Mouse (Mus musculus) splenic B cell, adult 2 months (primary cell): ENCODE data around the gene Ly6g5b.

Experiments
- DNase-seq: peaks from one replicate; pipeline ENCODE4 v3.0.0-alpha.2; 2011; ENCODE audit warnings: low read depth, low spot score
- H3K27me3 ChIP-seq: 2 replicates; pipeline ENCODE4 v1.6.1; 2012; ENCODE audit warnings: mild to moderate bottlenecking, low read length, moderate library complexity, mixed read lengths; ENCODE audit not compliant: control insufficient read depth, poor library complexity, insufficient read depth, severe bottlenecking
- H3K36me3 ChIP-seq: 2 replicates; pipeline ENCODE4 v1.6.1; 2012; ENCODE audit warnings: mild to moderate bottlenecking, low read length, moderate library complexity, mixed read lengths; ENCODE audit not compliant: control insufficient read depth, poor library complexity, insufficient read depth, severe bottlenecking

Ly6g5b gene

GRCm38 (mm10) chr17:35066084-35066483 is 49.1 kb downstream of the Ly6g5b start, which contains the start of gene Mpig6b:
Gene Mpig6b, minus strand, starts transcription at chr17:35066184.
- no peak for DNase-seq
- no peaks in the 10 kb centered on the region for H3K27me3 ChIP-seq
- H3K36me3 ChIP-seq = no peaks in the 10 kb centered on the region

GRCm38 (mm10) chr17:35064951-35065947 is 50.0 kb downstream of the Ly6g5b start, which contains the start of gene Ly6g6c:
Gene Ly6g6c, plus strand, starts transcription at chr17:35065388.
- DNase-seq = peak; percentile 44

GRCm38 (mm10) chr17:35064378-35064877 is 50.8 kb downstream of the Ly6g5b start:
- Histone ChIP-seq H3K36me3 (no peaks in the 10 kb centered on the region), H3K27me3 (no peaks in the 10 kb centered on the region)
- no peak for DNase-seq

More at GRCm38 (mm10) chr17:35064951-35065947, 50.0 kb downstream of the Ly6g5b start, which contains the start of gene Ly6g6c:
- H3K36me3 ChIP-seq = no peaks in the 10 kb centered on the region
- H3K27me3 ChIP-seq = no peaks in the 10 kb centered on the region
